ENCODE assay signal across 15 mouse cellular contexts in genomic region chr16:49796954-49797353, GRCm38 (mm10).
"Had no signal": no experiment of that assay in that cellular context is flagged by ENCODE, and none has a peak within 500 bp of the region (broad histone marks: within the 10 kb centered on the region; RNA-seq: fewer than 3 reads in every experiment).

No protein-coding gene starts in this region.

- ATAC-seq: lung, postnatal 0 days; midbrain, embryonic 13.5 days had no signal

- H3K4me2 ChIP-seq: limb, embryonic 13.5 days; midbrain, embryonic 13.5 days; neural tube, embryonic 12.5 days had no signal

- H3K9ac ChIP-seq: limb, embryonic 13.5 days; midbrain, embryonic 13.5 days; neural tube, embryonic 12.5 days had no signal

- H3K27me3 ChIP-seq: limb, embryonic 13.5 days; midbrain, embryonic 13.5 days; neural tube, embryonic 12.5 days had no signal

- H3K4me3 ChIP-seq: layer of hippocampus, adult 2 months; limb, embryonic 13.5 days; midbrain, embryonic 13.5 days; neural tube, embryonic 12.5 days had no signal

- DNase-seq: kidney, adult 18-20 months; kidney, postnatal 10 days; kidney, postnatal 4 days; left cerebral cortex, postnatal 4 days; lung, adult 2 months; lung, postnatal 36 days; right cerebral cortex, postnatal 4 days; spleen, adult 18-20 months; thymus, adult 18-20 months; thymus, postnatal 14 days had no signal

- H3K9me3 ChIP-seq: limb, embryonic 13.5 days; midbrain, embryonic 13.5 days; neural tube, embryonic 12.5 days had no signal

- H3K4me1 ChIP-seq: midbrain, embryonic 13.5 days had no signal

- H3K36me3 ChIP-seq: limb, embryonic 13.5 days; midbrain, embryonic 13.5 days; neural tube, embryonic 12.5 days had no signal

- H3K27ac ChIP-seq: layer of hippocampus, adult 2 months; limb, embryonic 13.5 days; midbrain, embryonic 13.5 days; neural tube, embryonic 12.5 days had no signal
